Mouse (Mus musculus) layer of hippocampus, adult 8-10 months (tissue): Measurements from ENCODE around the gene Fhl2. TPM values are rescaled to one million over a fixed set of nuclear protein-coding genes. Genes with fewer than 3 reads are reported as not detected.

Experiments
- DNase-seq, 2 experiments: peaks; one replicate each; pipeline ENCODE4 v3.0.0; 2022; ENCODE audit warnings: low spot score in 2 of 2
- total RNA-seq, 4 experiments: library from RNA; stranded (reverse); gene quantifications; 2 replicates each; pipeline ENCODE4 v1.2.4; 2022

The Fhl2 gene
- total RNA-seq, result 10 to 100 TPM; 32.1 to 48.0 (median 39.6) TPM

- DNase-seq, result no peak
Measured at GRCm38 (mm10) chr1:43196661-43197241, at the start of gene Fhl2. Gene Fhl2, minus strand, starts transcription at chr1:43196984.

- DNase-seq, result no peak
Measured at GRCm38 (mm10) chr1:43245014-43245413, 48.2 kb upstream of the Fhl2 start.

DNA sequence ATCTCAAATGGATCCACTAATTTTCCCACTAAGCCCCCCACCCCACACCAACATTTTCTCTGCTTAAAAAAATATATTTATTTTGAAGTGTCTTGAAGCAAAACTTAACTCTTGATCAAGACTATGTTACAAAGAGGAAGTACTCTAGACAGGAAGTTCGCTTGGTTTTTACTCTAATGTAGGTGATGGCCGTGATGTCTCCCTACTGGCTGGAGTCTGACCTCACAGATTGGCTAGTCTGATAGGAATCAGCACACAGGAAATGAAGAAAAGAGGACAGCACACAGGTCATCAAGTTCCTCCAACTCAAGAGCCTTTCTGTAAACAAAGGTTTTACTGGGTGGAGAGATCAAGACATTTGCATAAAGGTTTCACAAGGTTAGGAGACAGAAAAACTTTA, 44.4 kb upstream of the Fhl2 start:
- no peak for DNase-seq

DNA sequence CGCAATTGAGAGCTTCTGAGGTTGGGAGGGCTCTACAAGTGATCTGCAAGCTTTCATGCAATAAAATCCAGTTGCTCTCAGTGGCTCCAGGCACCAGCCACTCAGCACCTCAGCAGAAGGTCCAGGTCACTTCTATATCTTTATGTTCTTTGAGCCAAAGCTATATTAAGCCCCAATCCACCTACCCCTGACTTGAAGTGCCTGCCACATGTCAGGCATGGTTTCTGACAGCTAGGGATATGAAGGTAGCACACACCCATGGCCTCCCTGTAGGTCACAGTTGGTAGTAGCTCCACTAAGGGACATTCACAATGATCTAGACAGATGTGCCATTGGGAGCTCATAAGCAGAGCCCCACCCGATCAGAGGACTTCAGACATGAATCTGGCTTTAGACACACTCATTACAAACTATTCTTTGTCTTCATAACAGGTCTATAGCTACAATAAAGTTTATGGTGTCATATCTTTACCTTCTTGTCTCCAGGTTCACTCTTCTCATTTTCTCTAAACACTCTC, 43.1 kb upstream of the Fhl2 start:
- no peak for DNase-seq

DNA sequence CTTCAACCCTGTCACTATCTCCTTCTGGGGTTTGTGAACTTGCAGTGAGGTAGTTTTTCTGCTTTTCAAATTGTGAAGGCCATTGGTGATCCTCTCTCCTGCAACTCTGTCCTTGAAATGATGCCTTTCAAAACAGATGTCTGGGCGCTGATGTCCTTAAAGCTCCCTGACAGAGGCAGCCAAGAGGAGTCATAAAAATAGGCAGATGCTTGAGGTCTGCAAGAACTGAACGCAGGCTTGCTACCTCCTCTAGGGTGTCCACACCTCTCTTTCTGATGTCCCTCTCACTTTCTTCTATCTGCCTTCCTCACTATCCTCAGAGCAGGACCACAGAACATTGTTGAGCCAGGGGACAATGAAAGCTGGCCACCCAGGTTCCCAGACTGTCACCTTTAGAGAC, 41.7 kb upstream of the Fhl2 start:
- no peak for DNase-seq

GRCm38 (mm10) chr1:43237360-43238235, 40.8 kb upstream of the Fhl2 start:
- DNase-seq, result no peak

DNA sequence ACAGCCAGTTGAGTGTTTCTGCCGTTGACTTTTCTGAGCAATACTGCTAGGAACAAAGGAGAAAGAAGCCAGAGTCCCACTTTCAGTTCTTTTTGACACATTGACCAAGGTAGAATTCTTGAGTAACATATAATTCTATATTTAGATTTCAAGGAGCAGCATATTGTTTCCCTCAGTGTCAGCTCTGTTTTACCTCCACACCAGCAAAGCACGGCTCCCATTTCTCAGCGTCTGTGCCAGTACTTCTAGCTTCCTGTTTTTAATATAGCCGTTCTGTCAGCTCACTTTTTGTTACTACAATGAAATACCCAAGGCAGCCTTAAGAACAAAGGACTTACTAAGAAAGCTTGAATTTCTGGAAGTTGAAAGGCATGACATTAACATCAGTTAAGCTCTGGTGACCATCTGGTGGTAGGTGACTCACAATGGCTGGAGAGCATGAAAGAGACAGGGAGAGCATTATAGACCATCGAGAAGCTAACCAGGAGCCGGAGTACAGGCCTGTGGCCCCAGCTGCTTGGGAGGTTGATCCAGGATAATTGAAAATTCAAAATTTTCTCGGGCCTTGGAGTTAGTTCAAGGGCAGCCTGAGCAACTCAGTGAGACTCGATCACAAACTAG, 28.9 kb upstream of the Fhl2 start:
- DNase-seq, result no peak

GRCm38 (mm10) chr1:43224943-43225342, 28.2 kb upstream of the Fhl2 start:
- no peak for DNase-seq

DNA sequence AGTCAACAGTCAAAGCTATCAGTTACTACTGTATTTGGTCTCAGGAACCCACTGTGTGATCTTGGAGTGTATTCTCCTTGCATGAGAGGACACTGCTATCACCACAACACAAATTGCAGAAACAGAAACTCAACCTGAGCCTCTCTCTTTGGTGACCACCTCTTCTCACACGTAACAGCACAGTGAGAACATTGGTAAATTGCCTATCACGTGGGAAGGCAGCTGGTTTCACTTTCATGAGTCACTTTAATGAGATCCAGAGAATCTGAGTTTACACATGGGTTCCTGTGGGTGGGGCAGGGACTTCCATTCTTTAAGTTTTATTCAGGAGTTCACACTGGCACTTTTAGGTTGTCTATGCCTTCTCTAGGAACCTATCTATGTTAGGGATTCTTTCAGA, 27.4 kb upstream of the Fhl2 start:
- DNase-seq, result no peak

GRCm38 (mm10) chr1:43223097-43223496, 26.3 kb upstream of the Fhl2 start:
- DNase-seq, result no peak

GRCm38 (mm10) chr1:43218016-43218680, 21.4 kb upstream of the Fhl2 start:
- no peak for DNase-seq

GRCm38 (mm10) chr1:43215601-43216000, 18.8 kb upstream of the Fhl2 start:
- DNase-seq, result no peak

DNA sequence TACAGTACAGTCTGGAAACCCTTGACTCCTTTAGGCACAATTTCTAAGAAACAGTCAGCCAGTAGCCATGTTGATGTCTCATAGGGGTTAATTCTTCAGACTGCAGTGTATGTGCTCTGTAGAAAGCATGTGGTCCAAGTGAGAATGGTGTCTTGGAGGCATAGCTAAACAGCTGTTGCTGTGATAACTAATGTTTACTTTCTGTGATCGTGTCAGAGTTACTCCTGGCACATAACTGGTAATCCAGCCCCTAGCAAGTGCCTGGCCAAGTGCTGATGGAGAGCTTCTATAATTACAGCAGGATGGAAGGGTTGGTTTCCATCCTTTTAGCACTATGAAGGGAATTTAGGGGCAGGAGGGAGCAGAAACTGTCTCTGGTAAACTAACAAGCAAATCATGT, 14.5 kb upstream of the Fhl2 start:
- DNase-seq, result no peak

GRCm38 (mm10) chr1:43210285-43210684, 13.5 kb upstream of the Fhl2 start:
- DNase-seq, result peak in 1 of 2 experiments; percentile 15

GRCm38 (mm10) chr1:43207147-43207546, 10.4 kb upstream of the Fhl2 start:
- no peak for DNase-seq

DNA sequence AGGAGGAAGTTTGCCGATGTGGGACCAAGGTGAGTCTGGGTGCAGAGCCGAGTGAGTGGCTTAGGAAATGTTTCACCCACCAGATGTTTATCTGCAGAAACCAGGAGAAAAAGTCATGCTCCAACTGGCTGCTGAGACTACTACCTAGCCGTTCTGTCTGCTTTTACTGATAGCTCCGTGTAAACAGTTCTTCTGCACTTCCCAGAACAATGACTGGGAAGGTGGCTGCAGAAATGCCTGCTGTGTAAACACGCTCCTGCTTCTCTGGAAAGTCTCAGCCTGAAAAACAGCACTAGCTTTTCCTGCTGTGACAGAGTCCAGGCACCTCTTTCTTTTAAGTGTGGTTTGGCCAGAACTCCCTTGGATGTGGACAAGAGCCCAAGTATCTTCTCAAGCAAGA, 6.5 kb upstream of the Fhl2 start:
- DNase-seq, result no peak

GRCm38 (mm10) chr1:43202226-43202625, 5.4 kb upstream of the Fhl2 start:
- no peak for DNase-seq

DNA sequence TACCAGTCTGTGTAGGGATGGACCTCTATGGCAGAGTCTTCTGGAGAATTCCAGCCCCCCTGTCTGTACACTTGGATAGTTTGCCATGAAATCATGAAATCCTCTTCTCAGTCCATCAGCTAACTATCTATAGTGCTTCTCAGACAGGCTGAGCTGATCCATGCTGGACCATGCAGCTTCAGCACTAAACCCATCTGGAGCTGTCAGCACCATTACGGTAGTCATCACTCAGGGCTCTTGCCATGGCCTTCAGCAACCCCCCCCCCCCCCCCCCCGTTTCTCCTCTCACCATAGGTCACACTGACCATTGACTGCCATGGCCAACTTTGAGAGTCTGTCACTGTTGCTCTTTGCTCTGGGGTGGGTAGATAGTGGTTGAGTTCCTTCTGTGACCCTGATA, 5.0 kb upstream of the Fhl2 start:
- DNase-seq, result no peak

- DNase-seq, result peak; percentile 19 to 51
Measured at GRCm38 (mm10) chr1:43199867-43200240, 3.1 kb upstream of the Fhl2 start.

DNA sequence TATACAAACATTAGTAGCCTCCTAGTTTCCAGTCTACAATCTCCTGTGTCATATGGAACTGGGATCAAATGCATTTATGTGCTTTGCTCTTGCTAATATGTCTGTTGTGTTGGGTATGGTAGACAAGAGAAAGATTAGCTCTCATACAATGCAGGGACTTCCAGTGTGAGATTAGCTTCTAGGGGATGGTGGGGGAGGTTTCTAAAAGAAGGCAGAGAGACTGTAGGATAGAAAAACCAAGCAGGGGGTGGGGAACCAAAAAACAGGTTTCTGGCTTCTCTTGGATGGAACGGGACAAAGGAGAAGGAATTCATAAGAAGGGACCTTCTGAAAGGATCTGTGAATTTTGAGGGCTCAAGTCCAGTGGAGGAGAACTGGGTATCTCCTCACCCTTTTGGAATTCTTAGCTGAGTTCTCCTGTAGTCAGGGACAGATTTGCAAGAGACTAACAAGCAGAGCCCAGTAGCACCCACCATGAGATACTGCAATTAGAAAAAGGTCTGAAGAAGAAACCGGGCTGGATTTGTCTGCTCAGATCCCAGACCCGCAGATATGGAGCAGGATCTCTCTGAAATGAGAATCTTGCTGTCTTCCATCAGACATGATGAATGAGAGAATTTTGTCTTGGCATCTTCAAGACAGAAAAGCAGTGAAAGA, 2.6 kb upstream of the Fhl2 start:
- no peak for DNase-seq

- DNase-seq, result no peak
Measured at GRCm38 (mm10) chr1:43196059-43196458, 725 bp downstream of the Fhl2 start.
